Mouse (Mus musculus): ENCODE results near the gene Cdc5l.

- TF ChIP-seq CTCF (IDR thresholded peaks at IDR 0.05; ENCODE audit: low read depth), result 0 out of 2 replicates have a peak, but pooled peaks have one; percentile 26
- TF ChIP-seq EP300 (optimal IDR thresholded peaks at IDR 0.05), result no peak
Measured at GRCm38 (mm10) chr17:45468302-45468701, 34.8 kb upstream of the Cdc5l start.
